Mouse (Mus musculus) liver, embryonic 13.5 days (tissue): Measurements from ENCODE around the gene Fam168b. TPM values are rescaled to one million over a fixed set of nuclear protein-coding genes. Genes with fewer than 3 reads are reported as not detected.

Source experiments
- ATAC-seq: fragments of 200-750 bp; cut with Nextera tagmentation; 2 replicates; pipeline ENCODE4 v1.8.0; 2017; ENCODE audit warnings: low read depth, mild to moderate bottlenecking, moderate number of reproducible peaks, moderate library complexity
- DNase-seq: peaks from one replicate; pipeline ENCODE4 v3.0.0; 2022
- H3K27ac ChIP-seq: fragments of 300-500 bp; sonication (generic); 2 replicates; pipeline ENCODE4 v1.5.1; 2015; ENCODE audit warnings: moderate library complexity, mild to moderate bottlenecking, inconsistent platforms
- H3K27me3 ChIP-seq: fragments of 300-500 bp; sonication (generic); 2 replicates; pipeline ENCODE4 v1.6.1; 2015; ENCODE audit warnings: mild to moderate bottlenecking, inconsistent platforms
- H3K36me3 ChIP-seq: fragments of 300-500 bp; sonication (generic); 2 replicates; pipeline ENCODE4 v1.6.1; 2015; ENCODE audit warnings: mild to moderate bottlenecking, inconsistent platforms
- H3K4me1 ChIP-seq: fragments of 300-500 bp; sonication (generic); replicated peaks from 2 replicates; pipeline ENCODE4 v1.6.1; 2015; ENCODE audit warnings: inconsistent platforms
- H3K4me2 ChIP-seq: fragments of 300-500 bp; sonication (generic); 2 replicates; pipeline ENCODE4 v1.6.1; 2015; ENCODE audit warnings: inconsistent platforms, mild to moderate bottlenecking, moderate library complexity
- H3K4me3 ChIP-seq: fragments of 300-500 bp; sonication (generic); replicated peaks from 2 replicates; pipeline ENCODE4 v1.5.1; 2015; ENCODE audit warnings: mild to moderate bottlenecking, inconsistent platforms
- H3K9ac ChIP-seq: fragments of 300-500 bp; sonication (generic); 2 replicates; pipeline ENCODE4 v1.6.1; 2015; ENCODE audit warnings: mild to moderate bottlenecking, inconsistent platforms
- H3K9me3 ChIP-seq: fragments of 300-500 bp; sonication (generic); replicated peaks from 2 replicates; pipeline ENCODE4 v1.6.1; 2016; ENCODE audit warnings: inconsistent platforms
- WGBS: fragments of 180-500 bp; shearing (Covaris S2); methylation state at CpG from one replicate; pipeline ENCODE4 v1.1.7; 2015; ENCODE audit not compliant: insufficient replicate concordance; 5-methylcytosine and 5-hydroxymethylcytosine counted together
- polyA plus RNA-seq: library from polyadenylated mRNA; unstranded; fragments of >200 nt; fragmentation: Nextera tagmentation; extraction: Ambion mirVana; gene quantifications from 2 replicates; pipeline ENCODE4 v1.2.1, GENCODE M21; 2015

The Fam168b gene
- polyA plus RNA-seq: 16.1 and 18.3 TPM in 2 replicates

DNA sequence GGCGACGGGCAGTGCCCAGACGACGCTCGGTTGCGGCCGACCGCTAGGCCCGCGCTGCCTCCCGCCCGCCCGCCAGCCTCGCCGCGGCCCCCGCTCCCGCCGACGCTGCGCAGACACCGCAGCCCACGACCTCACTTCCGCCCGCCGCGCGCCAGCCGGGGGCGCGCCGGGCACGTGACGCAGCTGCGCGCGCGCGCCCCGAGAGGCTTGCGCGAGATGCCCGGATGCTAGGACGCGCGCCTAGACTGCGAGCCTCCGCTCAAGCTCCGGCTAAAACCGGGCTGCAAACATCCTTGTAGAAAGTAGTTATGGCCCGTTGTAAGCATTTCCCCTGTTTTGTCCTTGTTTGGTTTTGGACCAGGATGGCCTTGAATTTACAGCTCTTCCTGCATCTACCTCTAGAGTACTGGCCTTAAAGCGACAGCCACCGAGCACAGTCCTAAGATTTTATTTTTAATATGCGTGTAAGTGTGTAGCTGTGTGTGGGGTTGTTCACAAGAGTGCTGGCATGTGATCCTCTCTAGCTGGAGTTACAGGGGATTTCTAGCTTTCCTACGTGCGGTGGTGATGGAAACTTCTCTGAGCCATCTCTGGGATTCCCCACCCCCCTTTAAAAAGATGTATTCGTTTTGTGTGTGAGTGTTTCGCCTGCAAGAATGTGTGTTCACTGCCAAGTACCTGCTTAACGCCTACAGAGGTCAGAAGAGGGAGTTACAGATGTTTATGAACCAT is at the start of gene Fam168b:
TSS of gene Fam168b (minus strand) at position 179 of the 732 bp plus-strand sequence.
- Histone ChIP-seq H3K27ac (peak within 1 kb of the TSS; percentile 87), H3K4me3 (peak within 1 kb of the TSS; percentile 85), H3K36me3 (no peaks in the 10 kb centered on the region), H3K4me1 (peaks cover 43% of the 10 kb centered on the region), H3K4me2 (peak within 1 kb of the TSS; percentile 78), H3K9me3 (no peaks in the 10 kb centered on the region), H3K27me3 (no peaks in the 10 kb centered on the region), H3K9ac (peak within 1 kb of the TSS; percentile 86)
- DNase-seq: peak; percentile 79
- 2% methylated on average over 59 of the region's 59 CpGs for WGBS
- ATAC-seq: peak; percentile 92

- no peak for DNase-seq
- Histone ChIP-seq H3K36me3 (no peaks in the 10 kb centered on the region), H3K4me1 (no peaks in the 10 kb centered on the region), H3K9me3 (no peaks in the 10 kb centered on the region), H3K9ac (no peak overlapping the region), H3K27me3 (no peaks in the 10 kb centered on the region), H3K4me3 (no peak overlapping the region), H3K27ac (no peak overlapping the region), H3K4me2 (no peak overlapping the region)
- ATAC-seq: no peak
- WGBS: 68% methylated on average over 3 of the region's 3 CpGs
These were observed 49.6 kb upstream of the Fam168b start for GRCm38 (mm10) chr1:34892466-34892865.

DNA sequence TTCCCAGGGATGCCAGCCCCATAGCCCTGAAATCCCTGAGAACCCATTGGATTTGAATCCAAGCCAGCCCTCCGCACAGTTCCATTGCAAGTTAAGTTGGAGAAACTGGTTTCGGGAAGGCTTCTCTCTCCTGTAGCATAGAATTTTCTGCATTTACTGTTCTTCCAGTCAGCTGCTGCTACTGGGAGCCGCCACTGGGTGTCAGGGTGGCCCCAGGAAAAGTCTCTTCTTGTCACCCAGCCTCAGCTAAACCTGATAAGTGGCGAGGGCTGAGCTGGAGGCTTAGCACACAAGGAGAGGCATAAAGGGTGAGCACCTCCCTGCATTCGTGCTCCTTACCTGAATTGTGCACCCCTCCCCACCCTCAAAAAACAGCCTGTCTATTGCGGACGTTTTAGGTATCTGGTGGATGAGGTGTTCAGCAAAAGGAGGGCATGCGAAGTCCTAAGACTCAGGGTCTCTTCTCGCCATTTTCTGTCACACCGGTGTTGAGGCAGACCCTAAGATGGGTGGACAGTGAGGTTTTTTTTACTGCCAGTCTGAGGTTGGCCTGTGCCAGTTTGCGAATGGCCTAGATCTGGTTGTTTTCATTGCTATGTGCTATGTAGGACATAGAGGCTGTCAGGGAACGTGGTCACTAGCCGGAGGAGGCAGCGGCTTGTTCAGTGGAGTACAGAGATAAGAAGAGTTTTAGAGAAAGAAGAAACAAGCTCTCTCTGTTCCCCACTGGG is 48.9 kb upstream of the Fam168b start:
- DNase-seq: no peak
- Histone ChIP-seq H3K9ac (no peak overlapping the region), H3K27me3 (no peaks in the 10 kb centered on the region), H3K36me3 (no peaks in the 10 kb centered on the region), H3K9me3 (no peaks in the 10 kb centered on the region), H3K27ac (no peak overlapping the region), H3K4me3 (no peak overlapping the region), H3K4me2 (no peak overlapping the region), H3K4me1 (no peaks in the 10 kb centered on the region)
- 44% methylated on average over 14 of the region's 14 CpGs for WGBS
- no peak for ATAC-seq

DNA sequence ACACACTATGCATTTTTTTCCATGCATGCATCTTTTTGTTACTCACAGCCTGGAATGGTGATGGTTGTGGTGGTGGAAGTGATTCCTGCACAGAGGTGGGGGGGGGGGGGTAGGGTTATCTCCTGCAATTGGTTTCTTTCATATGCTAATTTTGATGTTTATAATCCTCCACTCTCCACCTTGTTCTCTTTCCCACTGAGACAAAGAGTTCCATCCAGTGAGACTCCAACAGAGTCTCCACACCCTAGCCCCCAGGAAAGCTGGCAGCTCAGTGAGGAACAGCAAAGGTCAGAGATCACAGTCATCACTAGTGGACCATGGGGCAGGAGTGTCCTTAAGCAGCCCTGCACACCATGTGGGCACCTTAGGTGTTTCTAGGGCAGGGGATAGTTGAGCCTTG is 40.9 kb upstream of the Fam168b start:
- Histone ChIP-seq H3K4me1 (no peaks in the 10 kb centered on the region), H3K4me3 (no peak overlapping the region), H3K4me2 (no peak overlapping the region), H3K36me3 (no peaks in the 10 kb centered on the region), H3K9ac (no peak overlapping the region), H3K27me3 (no peaks in the 10 kb centered on the region), H3K9me3 (no peaks in the 10 kb centered on the region), H3K27ac (no peak overlapping the region)
- no peak for ATAC-seq
- DNase-seq: no peak

GRCm38 (mm10) chr1:34879611-34880010 is 36.7 kb upstream of the Fam168b start:
- no peaks in the 10 kb centered on the region for H3K9me3 ChIP-seq
- 59% methylated on average over 6 of the region's 6 CpGs for WGBS
- no peak overlapping the region for H3K4me3 ChIP-seq
- H3K27me3 ChIP-seq: no peaks in the 10 kb centered on the region
- H3K36me3 ChIP-seq: no peaks in the 10 kb centered on the region
- H3K4me2 ChIP-seq: no peak overlapping the region
- DNase-seq: no peak
- H3K27ac ChIP-seq: no peak overlapping the region
- H3K9ac ChIP-seq: no peak overlapping the region
- H3K4me1 ChIP-seq: no peaks in the 10 kb centered on the region
- ATAC-seq: no peak

DNA sequence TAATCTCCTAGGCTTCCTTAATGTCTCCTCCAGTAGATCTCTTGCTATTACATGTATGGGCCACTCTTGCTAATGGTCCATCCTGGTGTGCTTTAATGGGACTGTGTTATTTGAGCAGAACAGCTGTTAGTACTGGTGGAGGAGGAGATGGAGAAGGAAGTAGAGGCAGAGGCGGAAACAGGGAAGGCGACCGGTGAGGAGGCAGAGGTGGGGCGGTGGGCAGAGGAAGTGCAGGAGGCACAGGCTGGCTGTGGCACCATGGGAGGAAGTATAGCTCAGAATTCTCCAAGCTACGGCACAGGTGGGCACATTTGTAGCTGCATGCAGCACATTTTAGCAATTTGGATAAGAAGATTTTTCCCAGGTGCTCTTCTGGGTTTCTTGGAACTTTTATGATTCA is 30.7 kb upstream of the Fam168b start:
- Histone ChIP-seq H3K36me3 (peaks cover 24% of the 10 kb centered on the region), H3K27me3 (no peaks in the 10 kb centered on the region), H3K4me2 (no peak overlapping the region), H3K4me3 (no peak overlapping the region), H3K9me3 (no peaks in the 10 kb centered on the region), H3K9ac (no peak overlapping the region), H3K27ac (no peak overlapping the region), H3K4me1 (no peaks in the 10 kb centered on the region)
- WGBS: 48% methylated on average over 5 of the region's 5 CpGs
- DNase-seq (no peak), ATAC-seq (no peak)

DNA sequence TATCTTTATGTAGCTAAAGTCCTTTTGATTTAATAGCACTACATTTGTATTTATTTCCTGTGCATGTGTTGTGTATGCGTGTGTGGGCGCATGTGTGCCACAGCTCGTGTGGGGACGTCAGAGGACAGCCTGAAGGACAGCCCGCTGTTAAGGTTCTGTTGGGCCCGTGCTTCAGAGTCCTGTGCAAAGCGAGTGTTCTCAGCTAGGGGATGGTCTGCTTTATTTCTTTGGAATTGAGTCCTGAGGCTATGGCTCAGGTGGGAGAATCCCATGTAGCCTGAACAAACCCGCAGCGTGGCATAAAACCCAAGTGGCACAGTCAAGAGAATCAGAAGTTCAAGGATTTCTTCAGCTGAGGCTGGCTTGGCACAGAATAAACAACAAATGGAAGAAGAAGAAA is 28.3 kb upstream of the Fam168b start:
- WGBS: 81% methylated on average over 9 of the region's 9 CpGs
- no peak overlapping the region for H3K27ac ChIP-seq
- no peak overlapping the region for H3K4me3 ChIP-seq
- H3K27me3 ChIP-seq: no peaks in the 10 kb centered on the region
- H3K9ac ChIP-seq: no peak overlapping the region
- H3K4me1 ChIP-seq: 0 out of 2 replicates have a peak, but pooled peaks cover 2% of the 10 kb centered on the region
- H3K36me3 ChIP-seq: peaks cover 25% of the 10 kb centered on the region
- no peak overlapping the region for H3K4me2 ChIP-seq
- H3K9me3 ChIP-seq: no peaks in the 10 kb centered on the region
- ATAC-seq (no peak), DNase-seq (no peak)

DNA sequence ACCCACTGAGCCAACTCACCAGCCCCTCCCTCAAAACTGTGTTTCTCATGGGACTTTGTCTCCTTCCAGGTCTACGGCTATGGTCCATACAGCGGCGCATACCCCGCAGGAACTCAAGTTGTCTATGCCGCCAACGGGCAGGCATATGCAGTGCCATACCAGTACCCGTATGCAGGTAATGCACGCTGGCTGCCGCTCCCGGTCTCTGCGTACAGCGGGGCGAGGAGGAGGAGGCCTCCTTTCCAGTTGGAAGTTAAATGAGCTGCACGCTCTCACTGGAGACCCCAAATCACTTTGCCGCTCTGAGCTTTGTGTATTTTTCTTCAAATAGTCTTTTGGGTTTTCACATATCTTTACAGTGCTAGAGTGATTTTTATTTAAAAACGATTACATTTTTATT is 26.4 kb upstream of the Fam168b start:
- Histone ChIP-seq H3K9ac (no peak overlapping the region), H3K36me3 (peaks cover 25% of the 10 kb centered on the region), H3K4me2 (no peak overlapping the region), H3K9me3 (no peaks in the 10 kb centered on the region), H3K4me3 (no peak overlapping the region), H3K27ac (no peak overlapping the region), H3K4me1 (peaks cover 2% of the 10 kb centered on the region; the same call in 1 of the 2 replicates), H3K27me3 (no peaks in the 10 kb centered on the region)
- WGBS: 91% methylated on average over 16 of the region's 16 CpGs
- no peak for ATAC-seq
- DNase-seq: no peak

- no peak overlapping the region for H3K4me2 ChIP-seq
- ATAC-seq: no peak
- H3K9ac ChIP-seq: no peak overlapping the region
- 68% methylated on average over 8 of the region's 8 CpGs for WGBS
- no peaks in the 10 kb centered on the region for H3K27me3 ChIP-seq
- H3K4me3 ChIP-seq: no peak overlapping the region
- no peak overlapping the region for H3K27ac ChIP-seq
- H3K4me1 ChIP-seq: peaks cover 2% of the 10 kb centered on the region; the same call in 1 of the 2 replicates
- H3K36me3 ChIP-seq: peaks cover 26% of the 10 kb centered on the region
- no peak for DNase-seq
- no peaks in the 10 kb centered on the region for H3K9me3 ChIP-seq
These were observed 25.5 kb upstream of the Fam168b start for GRCm38 (mm10) chr1:34868391-34868790.

GRCm38 (mm10) chr1:34867574-34867955 is 24.7 kb upstream of the Fam168b start:
- 81% methylated on average over 5 of the region's 5 CpGs for WGBS
- Histone ChIP-seq H3K9me3 (no peaks in the 10 kb centered on the region), H3K4me3 (no peak overlapping the region), H3K27me3 (no peaks in the 10 kb centered on the region), H3K4me2 (no peak overlapping the region), H3K27ac (no peak overlapping the region), H3K4me1 (peaks cover 2% of the 10 kb centered on the region; the same call in 1 of the 2 replicates), H3K36me3 (peaks cover 34% of the 10 kb centered on the region), H3K9ac (no peak overlapping the region)
- no peak for DNase-seq
- no peak for ATAC-seq

DNA sequence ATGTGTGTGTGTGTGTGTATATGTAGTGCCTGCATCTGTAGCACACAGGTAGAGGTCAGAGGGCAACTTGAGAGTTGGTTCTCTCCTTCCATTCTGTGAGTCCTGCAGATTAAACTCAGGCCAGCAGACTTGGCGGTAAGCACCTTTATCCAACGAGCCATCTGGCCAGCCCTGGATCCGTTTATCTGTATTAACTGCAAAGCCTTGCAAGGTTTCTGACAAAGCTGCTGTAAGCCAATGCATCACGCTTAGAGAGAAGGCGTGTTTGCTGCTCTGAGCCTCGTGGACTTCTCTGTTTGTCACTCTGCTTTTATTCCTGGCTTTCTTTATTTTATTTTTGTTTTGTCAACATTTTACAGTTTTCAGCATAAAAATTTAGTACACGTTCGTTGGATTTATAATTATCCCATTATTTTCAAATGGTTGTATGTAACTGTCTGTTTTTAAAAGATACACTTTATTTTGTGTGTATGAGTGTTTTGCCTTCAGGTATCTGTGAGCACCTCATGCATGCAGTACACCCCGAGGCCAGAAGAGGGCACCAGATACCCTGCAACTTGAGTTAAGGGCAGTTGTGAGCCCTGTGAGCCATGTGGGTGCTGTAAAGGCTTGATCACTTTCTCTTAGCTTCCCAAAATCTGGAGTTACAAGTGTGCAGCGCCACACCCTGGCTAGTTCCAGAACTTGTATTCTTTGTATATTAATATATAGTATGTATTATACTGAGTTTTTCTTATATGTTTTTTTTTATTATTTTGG is 24.1 kb upstream of the Fam168b start:
- Histone ChIP-seq H3K4me3 (no peak overlapping the region), H3K27ac (no peak overlapping the region), H3K9ac (no peak overlapping the region), H3K9me3 (no peaks in the 10 kb centered on the region), H3K36me3 (peaks cover 33% of the 10 kb centered on the region), H3K4me2 (no peak overlapping the region), H3K4me1 (peaks cover 2% of the 10 kb centered on the region; the same call in 1 of the 2 replicates), H3K27me3 (no peaks in the 10 kb centered on the region)
- DNase-seq: peak; percentile 64
- ATAC-seq: peak; percentile 80
- 25% methylated on average over 10 of the region's 10 CpGs for WGBS
